ENCODE assay signal across 8 mouse cellular contexts in the genomic region with DNA sequence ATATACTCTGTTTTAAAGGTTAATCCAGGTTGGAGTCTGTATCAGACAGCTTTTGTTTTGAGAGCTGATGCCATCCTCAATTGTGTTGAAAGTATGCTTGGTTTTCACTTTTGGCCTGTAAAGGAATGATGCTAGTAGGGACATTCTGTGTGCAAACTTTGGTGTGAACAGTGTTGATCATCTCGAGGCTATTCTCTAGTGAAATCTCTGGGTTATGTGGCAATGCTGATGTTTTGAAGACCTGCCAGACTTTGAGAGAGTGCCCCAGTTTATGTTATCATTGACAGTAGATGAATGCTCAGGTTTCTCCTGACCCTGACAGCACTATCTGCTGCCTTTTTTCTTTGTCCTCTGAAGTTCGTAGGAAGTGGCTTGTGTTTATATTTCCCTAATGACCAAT. TPM values are rescaled to one million over a fixed set of nuclear protein-coding genes. Genes with fewer than 3 reads are reported as not detected.
DNase-seq lines count a peak whose midpoint lies in the region; ATAC-seq and TF ChIP-seq lines count a peak whose summit lies in the region.

No protein-coding gene starts in this region.

- TF ChIP-seq CTCF in hindbrain, postnatal 0 days (IDR thresholded peaks at IDR 0.05; ENCODE audit: low read depth), result no peak
- no peak for TF ChIP-seq CTCF in midbrain, postnatal 0 days (IDR thresholded peaks at IDR 0.05)

- no peak for DNase-seq in kidney, postnatal 10 days
- no peak for DNase-seq in embryonic facial prominence, embryonic 10.5 days (ENCODE audit: low spot score)
- DNase-seq in hindbrain, postnatal 0 days (ENCODE audit: low spot score), result no peak
- DNase-seq in midbrain, postnatal 0 days (ENCODE audit: low spot score), result no peak
- no peak for DNase-seq in layer of hippocampus, adult 9-10 months (ENCODE audit: low spot score)
- DNase-seq in urinary bladder, postnatal 10 days (ENCODE audit: low spot score), result no peak
- no peak for DNase-seq in thymus, postnatal 10 days (ENCODE audit: low spot score in 2 of 2)

- H3K27me3 ChIP-seq in kidney, embryonic 15.5 days, result no peaks in the 10 kb centered on the region
- H3K27me3 ChIP-seq in embryonic facial prominence, embryonic 10.5 days (replicated peaks; ENCODE audit: low read depth, poor library complexity, severe bottlenecking), result no peaks in the 10 kb centered on the region
- H3K27me3 ChIP-seq in hindbrain, postnatal 0 days (ENCODE audit: insufficient read depth, low read length), result no peaks in the 10 kb centered on the region
- H3K27me3 ChIP-seq in midbrain, postnatal 0 days (ENCODE audit: insufficient read depth, low read length), result no peaks in the 10 kb centered on the region

- H3K4me2 ChIP-seq in kidney, embryonic 15.5 days, result peak overlapping the region; percentile 81
- peak overlapping the region; percentile 91 for H3K4me2 ChIP-seq in hindbrain, postnatal 0 days (ENCODE audit: low read depth, low read length)
- peak overlapping the region; percentile 72 for H3K4me2 ChIP-seq in midbrain, postnatal 0 days (ENCODE audit: low read depth, low read length, poor library complexity, severe bottlenecking)

- peak overlapping the region; percentile 83 for H3K4me3 ChIP-seq in kidney, embryonic 15.5 days (replicated peaks)
- H3K4me3 ChIP-seq in embryonic facial prominence, embryonic 10.5 days, result peak overlapping the region; percentile 99
- H3K4me3 ChIP-seq in hindbrain, postnatal 0 days (ENCODE audit: low read length), result peak overlapping the region; percentile 98
- H3K4me3 ChIP-seq in midbrain, postnatal 0 days (ENCODE audit: low read depth, low read length), result peak overlapping the region; percentile 96

- 37% methylated on average over 2 of the region's 2 CpGs for WGBS in kidney, embryonic 15.5 days
- WGBS in embryonic facial prominence, embryonic 10.5 days, result 65% methylated on average over 2 of the region's 2 CpGs
- WGBS in hindbrain, postnatal 0 days, result 71% methylated on average over 2 of the region's 2 CpGs
- WGBS in midbrain, postnatal 0 days, result 82% methylated on average over 2 of the region's 2 CpGs

- H3K9ac ChIP-seq in kidney, embryonic 15.5 days, result peak overlapping the region; percentile 74
- no peak overlapping the region for H3K9ac ChIP-seq in hindbrain, postnatal 0 days (replicated peaks; ENCODE audit: low read length)
- H3K9ac ChIP-seq in midbrain, postnatal 0 days (replicated peaks; ENCODE audit: low read length, poor library complexity, severe bottlenecking), result no peak overlapping the region

- H3K27ac ChIP-seq in kidney, embryonic 15.5 days, result no peak overlapping the region
- H3K27ac ChIP-seq in embryonic facial prominence, embryonic 10.5 days (replicated peaks), result no peak overlapping the region
- no peak overlapping the region for H3K27ac ChIP-seq in hindbrain, postnatal 0 days
- H3K27ac ChIP-seq in midbrain, postnatal 0 days (ENCODE audit: low read depth, low read length), result no peak overlapping the region

- no peak for ATAC-seq in kidney, embryonic 15.5 days (replicated peaks; ENCODE audit: low FRiP score)
- no peak for ATAC-seq in hindbrain, postnatal 0 days
- ATAC-seq in midbrain, postnatal 0 days (ENCODE audit: low FRiP score), result no peak

- H3K36me3 ChIP-seq in kidney, embryonic 15.5 days, result peaks cover 10% of the 10 kb centered on the region
- H3K36me3 ChIP-seq in embryonic facial prominence, embryonic 10.5 days (replicated peaks), result peaks cover 12% of the 10 kb centered on the region
- H3K36me3 ChIP-seq in hindbrain, postnatal 0 days (ENCODE audit: insufficient read depth, low read length), result no peaks in the 10 kb centered on the region; the same call in 1 of the 2 replicates
- peaks cover 9% of the 10 kb centered on the region for H3K36me3 ChIP-seq in midbrain, postnatal 0 days (ENCODE audit: insufficient read depth, low read length)

- no peaks in the 10 kb centered on the region for H3K9me3 ChIP-seq in kidney, embryonic 15.5 days (replicated peaks)
- no peaks in the 10 kb centered on the region for H3K9me3 ChIP-seq in embryonic facial prominence, embryonic 10.5 days
- no peaks in the 10 kb centered on the region for H3K9me3 ChIP-seq in hindbrain, postnatal 0 days (ENCODE audit: low read length)
- H3K9me3 ChIP-seq in midbrain, postnatal 0 days (ENCODE audit: low read length), result no peaks in the 10 kb centered on the region

- H3K4me1 ChIP-seq in kidney, embryonic 15.5 days, result peaks cover 16% of the 10 kb centered on the region
- peaks cover 22% of the 10 kb centered on the region for H3K4me1 ChIP-seq in embryonic facial prominence, embryonic 10.5 days
- peaks cover 8% of the 10 kb centered on the region; the same call in 1 of the 2 replicates for H3K4me1 ChIP-seq in hindbrain, postnatal 0 days (ENCODE audit: insufficient read depth, low read length)
- H3K4me1 ChIP-seq in midbrain, postnatal 0 days (ENCODE audit: insufficient read depth, low read length), result peaks cover 5% of the 10 kb centered on the region

RNA-seq across cellular contexts. Expression of gene Fam161b, which starts 1.2 kb away (rescaled TPM):
- polyA plus RNA-seq in kidney, embryonic 15.5 days (2015; fragmentation: Nextera tagmentation; extraction: Ambion mirVana), result 3.7 and 4.2 TPM in 2 replicates
- 4.0 and 4.7 TPM in 2 replicates for polyA plus RNA-seq in embryonic facial prominence, embryonic 10.5 days (2016; fragmentation: Nextera tagmentation; extraction: Ambion mirVana)
- 7.1 and 9.7 TPM in 2 replicates for total RNA-seq in hindbrain, postnatal 0 days (2014; rRNA removed)
- polyA plus RNA-seq in hindbrain, postnatal 0 days (2015; fragmentation: Nextera tagmentation; extraction: Ambion mirVana), result 9.8 and 10.2 TPM in 2 replicates
- total RNA-seq in midbrain, postnatal 0 days (2014; rRNA removed), result 10.4 and 12.5 TPM in 2 replicates
- polyA plus RNA-seq in midbrain, postnatal 0 days (2015; fragmentation: Nextera tagmentation; extraction: Ambion mirVana), result 11.4 and 14.1 TPM in 2 replicates

RNA-seq across cellular contexts. Expression of gene Coq6, which starts 1.4 kb away (rescaled TPM):
- polyA plus RNA-seq in kidney, embryonic 15.5 days (2015; fragmentation: Nextera tagmentation; extraction: Ambion mirVana), result 50.2 and 53.3 TPM in 2 replicates
- polyA plus RNA-seq in embryonic facial prominence, embryonic 10.5 days (2016; fragmentation: Nextera tagmentation; extraction: Ambion mirVana), result 44.8 and 44.9 TPM in 2 replicates
- 67.9 and 80.2 TPM in 2 replicates for total RNA-seq in hindbrain, postnatal 0 days (2014; rRNA removed)
- polyA plus RNA-seq in hindbrain, postnatal 0 days (2015; fragmentation: Nextera tagmentation; extraction: Ambion mirVana), result 39.7 and 40.8 TPM in 2 replicates
- 56.6 and 60.9 TPM in 2 replicates for total RNA-seq in midbrain, postnatal 0 days (2014; rRNA removed)
- polyA plus RNA-seq in midbrain, postnatal 0 days (2015; fragmentation: Nextera tagmentation; extraction: Ambion mirVana), result 40.6 and 41.6 TPM in 2 replicates

RNA-seq across cellular contexts. Expression of gene Entpd5, which starts 46.0 kb away (rescaled TPM):
- polyA plus RNA-seq in kidney, embryonic 15.5 days (2015; fragmentation: Nextera tagmentation; extraction: Ambion mirVana), result 36.8 and 38.0 TPM in 2 replicates
- polyA plus RNA-seq in embryonic facial prominence, embryonic 10.5 days (2016; fragmentation: Nextera tagmentation; extraction: Ambion mirVana), result 8.1 and 10.0 TPM in 2 replicates
- total RNA-seq in hindbrain, postnatal 0 days (2014; rRNA removed), result 15.6 and 20.8 TPM in 2 replicates
- polyA plus RNA-seq in hindbrain, postnatal 0 days (2015; fragmentation: Nextera tagmentation; extraction: Ambion mirVana), result 13.2 and 13.4 TPM in 2 replicates
- total RNA-seq in midbrain, postnatal 0 days (2014; rRNA removed), result 15.6 and 15.9 TPM in 2 replicates
- 12.4 and 14.1 TPM in 2 replicates for polyA plus RNA-seq in midbrain, postnatal 0 days (2015; fragmentation: Nextera tagmentation; extraction: Ambion mirVana)

RNA-seq across cellular contexts. Expression of gene Bbof1, which starts 46.0 kb away (rescaled TPM):
- 1.2 and 1.7 TPM in 2 replicates for polyA plus RNA-seq in kidney, embryonic 15.5 days (2015; fragmentation: Nextera tagmentation; extraction: Ambion mirVana)
- polyA plus RNA-seq in embryonic facial prominence, embryonic 10.5 days (2016; fragmentation: Nextera tagmentation; extraction: Ambion mirVana), result 0.49 and 0.80 TPM in 2 replicates
- 2.2 and 2.4 TPM in 2 replicates for total RNA-seq in hindbrain, postnatal 0 days (2014; rRNA removed)
- polyA plus RNA-seq in hindbrain, postnatal 0 days (2015; fragmentation: Nextera tagmentation; extraction: Ambion mirVana), result 2.1 and 2.3 TPM in 2 replicates
- 1.3 and 2.1 TPM in 2 replicates for total RNA-seq in midbrain, postnatal 0 days (2014; rRNA removed)
- 2.4 and 3.2 TPM in 2 replicates for polyA plus RNA-seq in midbrain, postnatal 0 days (2015; fragmentation: Nextera tagmentation; extraction: Ambion mirVana)

RNA-seq across cellular contexts. Expression of gene Zfp410, which starts 46.2 kb away (rescaled TPM):
- 77.8 and 79.4 TPM in 2 replicates for polyA plus RNA-seq in kidney, embryonic 15.5 days (2015; fragmentation: Nextera tagmentation; extraction: Ambion mirVana)
- polyA plus RNA-seq in embryonic facial prominence, embryonic 10.5 days (2016; fragmentation: Nextera tagmentation; extraction: Ambion mirVana), result 116 and 119 TPM in 2 replicates
- 30.9 and 55.9 TPM in 2 replicates for total RNA-seq in hindbrain, postnatal 0 days (2014; rRNA removed)
- polyA plus RNA-seq in hindbrain, postnatal 0 days (2015; fragmentation: Nextera tagmentation; extraction: Ambion mirVana), result 50.0 and 53.8 TPM in 2 replicates
- total RNA-seq in midbrain, postnatal 0 days (2014; rRNA removed), result 55.9 and 60.4 TPM in 2 replicates
- polyA plus RNA-seq in midbrain, postnatal 0 days (2015; fragmentation: Nextera tagmentation; extraction: Ambion mirVana), result 44.7 and 48.5 TPM in 2 replicates
